Mouse (Mus musculus) right cerebral cortex, adult 2 months (tissue): ENCODE measurements at regions not wholly inside any gene's neighbourhood (a gene's known extent, or its start where the extent isn't known, plus 50 kb on each side); places are given as distances from the start of the nearest gene placed in this dataset.
A peak's percentile ranks its signal among the peaks of the same experiment; 100 is the strongest.
"Not testable (repeated sequence)": the region's sequence is repeated elsewhere in the genome, so short reads cannot be mapped to it uniquely, and the experiment has no call there.

Experiments
- DNase-seq, 2 experiments: peaks; one replicate each; pipeline ENCODE4 v3.0.0; 2021 to 2022; ENCODE audit warnings: low spot score in 2 of 2

- no peak for DNase-seq
These were observed 89.0 kb downstream of the Akr1d1 start for GRCm38 (mm10) chr6:37618990-37619389.

- no peak for DNase-seq
These were observed 91.5 kb downstream of the Akr1d1 start for GRCm38 (mm10) chr6:37621364-37622029.

- DNase-seq, result no peak
These were observed 92.3 kb downstream of the Akr1d1 start for GRCm38 (mm10) chr6:37622273-37622672.

GRCm38 (mm10) chr6:37627206-37627605 lies 97.2 kb downstream of the Akr1d1 start:
- no peak for DNase-seq

- DNase-seq, result no peak
These were observed 104.0 kb downstream of the Akr1d1 start for GRCm38 (mm10) chr6:37633948-37634347.

GRCm38 (mm10) chr6:37642066-37642465 lies 112.1 kb downstream of the Akr1d1 start:
- DNase-seq, result no peak

GRCm38 (mm10) chr6:37642701-37643121 lies 112.7 kb downstream of the Akr1d1 start:
- peak; percentile 50 to 71 for DNase-seq

- no peak for DNase-seq
These were observed 113.2 kb downstream of the Akr1d1 start for GRCm38 (mm10) chr6:37643176-37643575.

GRCm38 (mm10) chr6:37643718-37644117 lies 113.7 kb downstream of the Akr1d1 start:
- no peak for DNase-seq

- DNase-seq, result no peak
These were observed 115.6 kb downstream of the Akr1d1 start for GRCm38 (mm10) chr6:37645551-37645950.

- not testable (repeated sequence) for DNase-seq
These were observed 127.3 kb downstream of the Akr1d1 start for GRCm38 (mm10) chr6:37657300-37657699.

GRCm38 (mm10) chr6:37658021-37658650 lies 128.2 kb downstream of the Akr1d1 start:
- DNase-seq, result no peak

- no peak for DNase-seq
These were observed 132.8 kb downstream of the Akr1d1 start for GRCm38 (mm10) chr6:37662747-37663146.

- DNase-seq, result no peak
These were observed 135.6 kb downstream of the Akr1d1 start for GRCm38 (mm10) chr6:37665576-37665975.

- no peak for DNase-seq
These were observed 139.4 kb downstream of the Akr1d1 start for GRCm38 (mm10) chr6:37669407-37669806.

- DNase-seq, result no peak
These were observed 140.7 kb downstream of the Akr1d1 start for GRCm38 (mm10) chr6:37670701-37671100.

GRCm38 (mm10) chr6:37679871-37680270 lies 149.9 kb downstream of the Akr1d1 start:
- DNase-seq, result no peak

- not testable (repeated sequence) for DNase-seq
These were observed 151.4 kb downstream of the Akr1d1 start for GRCm38 (mm10) chr6:37681331-37681730.

- DNase-seq, result no peak
These were observed 156.1 kb downstream of the Akr1d1 start for GRCm38 (mm10) chr6:37686094-37686493.

- no peak for DNase-seq
These were observed 159.1 kb downstream of the Akr1d1 start for GRCm38 (mm10) chr6:37688866-37689617.

GRCm38 (mm10) chr6:37689696-37690095 lies 159.7 kb downstream of the Akr1d1 start:
- no peak for DNase-seq

- DNase-seq, result no peak
These were observed 162.1 kb downstream of the Akr1d1 start for GRCm38 (mm10) chr6:37691976-37692644.
